ENCODE assay signal across 14 mouse cellular contexts in the genomic region with DNA sequence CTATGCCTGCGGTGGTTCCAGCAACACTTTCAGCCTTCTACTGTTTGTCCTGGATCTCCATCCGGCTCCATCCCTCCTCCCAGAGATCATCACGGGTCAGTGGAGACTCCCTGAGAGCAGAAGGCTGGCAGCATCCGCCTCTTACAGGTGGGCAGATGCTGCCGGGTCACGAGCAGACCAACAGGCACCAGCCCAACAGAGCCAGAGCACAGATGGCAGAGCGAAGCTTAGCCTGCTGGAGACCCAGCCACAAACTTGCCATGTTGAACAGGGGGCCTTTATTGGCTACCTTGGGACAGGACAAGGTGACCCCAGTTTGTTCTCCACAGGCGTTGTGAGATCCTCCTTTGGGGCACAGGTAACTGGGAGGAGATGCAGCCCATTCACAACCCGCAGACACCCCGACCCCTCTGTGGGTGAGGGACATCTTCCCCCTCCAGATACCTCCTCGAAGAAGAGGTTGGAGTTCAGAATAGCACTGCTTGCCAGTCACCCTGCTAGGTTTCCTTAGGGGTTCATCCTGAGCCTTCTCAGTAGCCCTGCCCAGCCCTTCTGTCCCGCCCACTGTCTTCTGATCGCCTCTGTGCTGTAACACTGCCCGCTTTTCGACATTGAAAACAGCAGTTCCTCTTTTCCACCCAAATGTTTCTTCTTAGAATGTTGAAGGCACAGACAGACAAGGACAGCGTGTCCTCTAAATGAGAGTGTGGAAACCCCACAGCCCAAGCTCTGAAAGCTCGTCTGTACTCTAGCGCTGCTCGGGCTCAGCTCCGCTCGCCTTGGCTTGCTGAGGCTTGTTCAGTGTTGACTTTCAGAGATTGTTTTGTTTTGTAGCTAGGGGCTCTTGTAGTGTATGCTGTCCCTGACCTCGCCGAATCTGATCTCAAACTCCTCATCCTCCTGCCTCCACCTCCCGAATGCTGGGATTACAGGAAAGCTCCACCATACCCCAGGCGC. TPM values are rescaled to one million over a fixed set of nuclear protein-coding genes. Genes with fewer than 3 reads are reported as not detected.
A peak's percentile ranks its signal among the peaks of the same experiment; 100 is the strongest.
DNase-seq lines count a peak whose midpoint lies in the region; ATAC-seq and TF ChIP-seq lines count a peak whose summit lies in the region.
"Had no signal": no experiment of that assay in that cellular context is flagged by ENCODE, and none has a peak within 500 bp of the region (broad histone marks: within the 10 kb centered on the region; RNA-seq: fewer than 3 reads in every experiment).

No protein-coding gene starts in this region.

- H3K27me3 ChIP-seq in heart, embryonic 14.5 days (ENCODE audit: control insufficient read depth, insufficient read depth, low read length), result 0 out of 2 replicates have a peak, but pooled peaks cover 3% of the 10 kb centered on the region
- H3K27me3 ChIP-seq in midbrain, postnatal 0 days (ENCODE audit: insufficient read depth, low read length), result no peaks in the 10 kb centered on the region
- H3K27me3 ChIP-seq in midbrain, embryonic 14.5 days (ENCODE audit: control insufficient read depth, insufficient read depth, low read length), result no peaks in the 10 kb centered on the region

- intact Hi-C loops in heart, postnatal 25 days (cut with DNase I), result no loop called here

- H3K4me3 ChIP-seq in heart, embryonic 14.5 days (ENCODE audit: control insufficient read depth in 1 of 2, insufficient read depth in 1 of 2, low read depth in 1 of 2, low read length in 2 of 2), result no peak overlapping the region
- no peak overlapping the region for H3K4me3 ChIP-seq in midbrain, postnatal 0 days (ENCODE audit: low read depth, low read length)
- no peak overlapping the region for H3K4me3 ChIP-seq in midbrain, embryonic 14.5 days (replicated peaks; ENCODE audit: low read depth, low read length)
- no peak overlapping the region for H3K4me3 ChIP-seq in cortical plate, adult 2 months (ENCODE audit: insufficient read depth, low read length)
- H3K4me3 ChIP-seq: erythroblast, embryonic 14.5 days; heart, embryonic 13.5 days had no signal

- H3K36me3 ChIP-seq in heart, embryonic 14.5 days (ENCODE audit: control insufficient read depth, insufficient read depth, low read length), result peaks cover 41% of the 10 kb centered on the region
- peaks cover 34% of the 10 kb centered on the region for H3K36me3 ChIP-seq in midbrain, postnatal 0 days (ENCODE audit: insufficient read depth, low read length)
- peaks cover 48% of the 10 kb centered on the region for H3K36me3 ChIP-seq in midbrain, embryonic 14.5 days (ENCODE audit: control insufficient read depth, insufficient read depth, low read length)

- H3K27ac ChIP-seq in heart, embryonic 14.5 days (replicated peaks in 1 of 2; ENCODE audit: control insufficient read depth in 1 of 2, insufficient read depth in 1 of 2, low read depth in 2 of 2, low read length in 2 of 2), result no peak overlapping the region
- H3K27ac ChIP-seq in midbrain, postnatal 0 days (ENCODE audit: low read depth, low read length), result no peak overlapping the region
- H3K27ac ChIP-seq in midbrain, embryonic 14.5 days (replicated peaks; ENCODE audit: low read depth, low read length), result no peak overlapping the region
- H3K27ac ChIP-seq in cortical plate, adult 2 months (ENCODE audit: insufficient read depth, low read length), result 0 out of 2 replicates have a peak overlapping the region, but pooled peaks have one; percentile 18
- H3K27ac ChIP-seq: heart, embryonic 13.5 days had no signal

- H3K4me2 ChIP-seq in heart, embryonic 14.5 days (ENCODE audit: low read length), result no peak overlapping the region
- H3K4me2 ChIP-seq in midbrain, postnatal 0 days (ENCODE audit: low read depth, low read length, poor library complexity, severe bottlenecking), result no peak overlapping the region
- no peak overlapping the region for H3K4me2 ChIP-seq in midbrain, embryonic 14.5 days (ENCODE audit: low read length)
- H3K4me2 ChIP-seq: heart, embryonic 13.5 days had no signal

- H3K9ac ChIP-seq in heart, embryonic 14.5 days (ENCODE audit: low read length), result peak overlapping the region; percentile 16; the same call in 1 of the 2 replicates
- 0 out of 2 replicates have a peak overlapping the region, but pooled peaks have one; percentile 13 for H3K9ac ChIP-seq in midbrain, postnatal 0 days (replicated peaks; ENCODE audit: low read length, poor library complexity, severe bottlenecking)
- H3K9ac ChIP-seq in midbrain, embryonic 14.5 days (replicated peaks; ENCODE audit: low read length), result no peak overlapping the region

- 76% methylated on average over 25 of the region's 25 CpGs for WGBS in heart, embryonic 14.5 days
- WGBS in midbrain, postnatal 0 days, result 81% methylated on average over 25 of the region's 25 CpGs
- 77% methylated on average over 25 of the region's 25 CpGs for WGBS in midbrain, embryonic 14.5 days

- DNase-seq in heart, postnatal 25 days (ENCODE audit: low spot score), result no peak
- peak; percentile 59 for DNase-seq in midbrain, postnatal 0 days (ENCODE audit: low spot score)
- no peak for DNase-seq in midbrain, embryonic 14.5 days
- no peak for DNase-seq in ovary, postnatal 14 days (ENCODE audit: low spot score)
- DNase-seq in thymus, postnatal 0 days (ENCODE audit: low spot score), result no peak
- DNase-seq in kidney, postnatal 4 days, result no peak
- DNase-seq: kidney, adult 8-10 months; layer of hippocampus, postnatal 36 days; right cerebral cortex, postnatal 14 days had no signal

- TF ChIP-seq CTCF in midbrain, postnatal 0 days (IDR thresholded peaks at IDR 0.05), result no peak
- no peak for TF ChIP-seq CTCF in cortical plate, adult 2 months (IDR thresholded peaks at IDR 0.05; ENCODE audit: extremely low read depth, insufficient read depth, low read length)

- TF ChIP-seq POLR2A in cortical plate, adult 2 months (IDR thresholded peaks at IDR 0.05; ENCODE audit: extremely low read depth, insufficient read depth, low read length), result no peak

- no peaks in the 10 kb centered on the region for H3K9me3 ChIP-seq in heart, embryonic 14.5 days (ENCODE audit: control insufficient read depth, low read length)
- no peaks in the 10 kb centered on the region for H3K9me3 ChIP-seq in midbrain, postnatal 0 days (ENCODE audit: low read length)
- H3K9me3 ChIP-seq in midbrain, embryonic 14.5 days (ENCODE audit: control insufficient read depth, low read length), result no peaks in the 10 kb centered on the region
- H3K9me3 ChIP-seq: heart, embryonic 13.5 days had no signal

- peaks cover 6 to 12% of the 10 kb centered on the region in 2 experiments; a peak in 3 of 4 replicates for H3K4me1 ChIP-seq in heart, embryonic 14.5 days (ENCODE audit: control insufficient read depth in 2 of 2, insufficient read depth in 2 of 2, low read length in 2 of 2)
- H3K4me1 ChIP-seq in midbrain, postnatal 0 days (ENCODE audit: insufficient read depth, low read length), result no peaks in the 10 kb centered on the region
- no peaks in the 10 kb centered on the region for H3K4me1 ChIP-seq in midbrain, embryonic 14.5 days (ENCODE audit: control insufficient read depth, insufficient read depth, low read length)
- H3K4me1 ChIP-seq in cortical plate, adult 2 months (ENCODE audit: control insufficient read depth, insufficient read depth, low read length), result no peaks in the 10 kb centered on the region; the same call in none of the 2 replicates

- ATAC-seq in heart, embryonic 14.5 days (ENCODE audit: insufficient number of reproducible peaks, insufficient read depth, low FRiP score, low read depth), result no peak; the same call in 1 of the 2 replicates
- ATAC-seq in midbrain, postnatal 0 days (ENCODE audit: low FRiP score), result no peak
- ATAC-seq in midbrain, embryonic 14.5 days (ENCODE audit: low FRiP score, low TSS enrichment), result no peak
- ATAC-seq: CD4-positive, CD25-positive, alpha-beta regulatory T cell, adult 4 months had no signal

RNA-seq across cellular contexts. Expression of a gene that starts 21.4 kb away (rescaled TPM):
- 16.5 and 16.6 TPM in 2 replicates for polyA plus RNA-seq in heart, embryonic 14.5 days (2014; fragmentation: Nextera tagmentation; extraction: Ambion mirVana)
- total RNA-seq in heart, postnatal 25 days (2021), result 10 to 100 TPM; 19.3 to 23.0 TPM
- total RNA-seq in midbrain, postnatal 0 days (2014; rRNA removed), result 13.0 and 19.3 TPM in 2 replicates
- 17.5 and 20.1 TPM in 2 replicates for polyA plus RNA-seq in midbrain, postnatal 0 days (2015; fragmentation: Nextera tagmentation; extraction: Ambion mirVana)
- polyA plus RNA-seq in midbrain, embryonic 14.5 days (2014; fragmentation: Nextera tagmentation; extraction: Ambion mirVana), result 17.4 and 21.2 TPM in 2 replicates
- polyA plus RNA-seq in cortical plate, adult 2 months (2012; rRNA removed), result 40.9 and 43.2 TPM in 2 replicates
- 19.3 and 20.1 TPM in 2 replicates for polyA plus RNA-seq in thymus, postnatal 0 days (2015; fragmentation: Nextera tagmentation; extraction: Ambion mirVana)

RNA-seq across cellular contexts. Expression of a gene that starts 21.8 kb away (rescaled TPM):
- 6.5 and 8.4 TPM in 2 replicates for polyA plus RNA-seq in heart, embryonic 14.5 days (2014; fragmentation: Nextera tagmentation; extraction: Ambion mirVana)
- total RNA-seq in heart, postnatal 25 days (2021), result 10 to 100 TPM; 10.0 to 10.5 TPM
- total RNA-seq in midbrain, postnatal 0 days (2014; rRNA removed), result 7.8 and 8.5 TPM in 2 replicates
- polyA plus RNA-seq in midbrain, postnatal 0 days (2015; fragmentation: Nextera tagmentation; extraction: Ambion mirVana), result 12.2 and 12.9 TPM in 2 replicates
- polyA plus RNA-seq in midbrain, embryonic 14.5 days (2014; fragmentation: Nextera tagmentation; extraction: Ambion mirVana), result 10.9 and 14.9 TPM in 2 replicates
- polyA plus RNA-seq in cortical plate, adult 2 months (2012; rRNA removed), result 9.5 and 10.3 TPM in 2 replicates
- 8.6 and 10.8 TPM in 2 replicates for polyA plus RNA-seq in thymus, postnatal 0 days (2015; fragmentation: Nextera tagmentation; extraction: Ambion mirVana)

RNA-seq across cellular contexts. Expression of a gene that starts 45.9 kb away (rescaled TPM):
- 18.0 and 21.9 TPM in 2 replicates for polyA plus RNA-seq in heart, embryonic 14.5 days (2014; fragmentation: Nextera tagmentation; extraction: Ambion mirVana)
- 10 to 100 TPM; 10.1 to 12.9 TPM for total RNA-seq in heart, postnatal 25 days (2021)
- total RNA-seq in midbrain, postnatal 0 days (2014; rRNA removed), result 53.3 and 57.3 TPM in 2 replicates
- 65.4 and 72.9 TPM in 2 replicates for polyA plus RNA-seq in midbrain, postnatal 0 days (2015; fragmentation: Nextera tagmentation; extraction: Ambion mirVana)
- 44.3 and 46.6 TPM in 2 replicates for polyA plus RNA-seq in midbrain, embryonic 14.5 days (2014; fragmentation: Nextera tagmentation; extraction: Ambion mirVana)
- polyA plus RNA-seq in cortical plate, adult 2 months (2012; rRNA removed), result 73.8 and 74.1 TPM in 2 replicates
- polyA plus RNA-seq in thymus, postnatal 0 days (2015; fragmentation: Nextera tagmentation; extraction: Ambion mirVana), result 255 and 279 TPM in 2 replicates

RNA-seq across cellular contexts. Expression of a gene that starts 58.0 kb away (rescaled TPM):
- polyA plus RNA-seq in heart, embryonic 14.5 days (2014; fragmentation: Nextera tagmentation; extraction: Ambion mirVana), result 0.15 TPM in 1 of 2 replicates, not detected in the other
- total RNA-seq in heart, postnatal 25 days (2021), result under 1 TPM; 0.10 to 0.34 TPM
- total RNA-seq in midbrain, postnatal 0 days (2014; rRNA removed), result 2.9 and 4.1 TPM in 2 replicates
- 0.59 and 0.75 TPM in 2 replicates for polyA plus RNA-seq in midbrain, postnatal 0 days (2015; fragmentation: Nextera tagmentation; extraction: Ambion mirVana)
- 0.12 and 0.49 TPM in 2 replicates for polyA plus RNA-seq in midbrain, embryonic 14.5 days (2014; fragmentation: Nextera tagmentation; extraction: Ambion mirVana)
- polyA plus RNA-seq in cortical plate, adult 2 months (2012; rRNA removed), result 35.8 and 37.4 TPM in 2 replicates
- polyA plus RNA-seq in thymus, postnatal 0 days (2015; fragmentation: Nextera tagmentation; extraction: Ambion mirVana), result 0.60 and 0.83 TPM in 2 replicates
- polyA plus RNA-seq: CD4-positive, CD25-positive, alpha-beta regulatory T cell, adult 4 months; heart, embryonic 13.5 days had no signal
